Mouse (Mus musculus) natural killer cell, adult 2 months (primary cell): ENCODE measurements around the gene Sh3bgrl3.
A peak's percentile ranks its signal among the peaks of the same experiment; 100 is the strongest.

ENCODE experiments used
- DNase-seq, 2 experiments: peaks; one replicate each; pipeline ENCODE4 v3.0.0; 2022; ENCODE audit warnings: low spot score in 2 of 2

Gene Sh3bgrl3

GRCm38 (mm10) chr4:134129482-134129881, 893 bp upstream of the Sh3bgrl3 start:
- DNase-seq: peak; percentile 52 to 65

GRCm38 (mm10) chr4:134128983-134129362, 384 bp upstream of the Sh3bgrl3 start:
- DNase-seq: peak; percentile 39 to 51

- no peak for DNase-seq
These were observed 796 bp downstream of the Sh3bgrl3 start for GRCm38 (mm10) chr4:134127793-134128192.

GRCm38 (mm10) chr4:134127121-134127455, 1.5 kb downstream of the Sh3bgrl3 start:
- no peak for DNase-seq

GRCm38 (mm10) chr4:134126300-134127120, 2.1 kb downstream of the Sh3bgrl3 start:
- no peak for DNase-seq

- DNase-seq: no peak
These were observed 3.1 kb downstream of the Sh3bgrl3 start for GRCm38 (mm10) chr4:134125383-134126060.

- DNase-seq: peak; percentile 73 to 74
These were observed 4.7 kb downstream of the Sh3bgrl3 start for GRCm38 (mm10) chr4:134123680-134124551.

- no peak for DNase-seq
These were observed 5.4 kb downstream of the Sh3bgrl3 start for GRCm38 (mm10) chr4:134123147-134123546.

GRCm38 (mm10) chr4:134122281-134122680, 6.3 kb downstream of the Sh3bgrl3 start:
- DNase-seq: no peak

- peak; percentile 55 to 59 for DNase-seq
These were observed 7.0 kb downstream of the Sh3bgrl3 start for GRCm38 (mm10) chr4:134121571-134121970.

GRCm38 (mm10) chr4:134120916-134121315, 7.7 kb downstream of the Sh3bgrl3 start:
- DNase-seq: no peak

GRCm38 (mm10) chr4:134120192-134120805, 8.3 kb downstream of the Sh3bgrl3 start:
- no peak for DNase-seq

GRCm38 (mm10) chr4:134119644-134120043, 8.9 kb downstream of the Sh3bgrl3 start:
- peak; percentile 51 to 62 for DNase-seq

- no peak for DNase-seq
These were observed 9.5 kb downstream of the Sh3bgrl3 start for GRCm38 (mm10) chr4:134119042-134119441.

- peak; percentile 62 to 63 for DNase-seq
These were observed 10.3 kb downstream of the Sh3bgrl3 start for GRCm38 (mm10) chr4:134118126-134118800.

- peak; percentile 78 to 83 for DNase-seq
These were observed 11.6 kb downstream of the Sh3bgrl3 start for GRCm38 (mm10) chr4:134117012-134117411.

GRCm38 (mm10) chr4:134116501-134116900, 12.1 kb downstream of the Sh3bgrl3 start:
- no peak for DNase-seq

GRCm38 (mm10) chr4:134115215-134116144, 13.1 kb downstream of the Sh3bgrl3 start:
- no peak for DNase-seq

- DNase-seq: no peak
These were observed 14.6 kb downstream of the Sh3bgrl3 start for GRCm38 (mm10) chr4:134114038-134114437.
